Mouse (Mus musculus) splenic B cell, adult 2 months (primary cell): ENCODE measurements around the gene Minos1.

ENCODE experiments used
- DNase-seq: peaks from one replicate; pipeline ENCODE4 v3.0.0-alpha.2; 2011; ENCODE audit warnings: low read depth, low spot score
- H3K27me3 ChIP-seq: 2 replicates; pipeline ENCODE4 v1.6.1; 2012; ENCODE audit warnings: mild to moderate bottlenecking, low read length, moderate library complexity, mixed read lengths; ENCODE audit not compliant: control insufficient read depth, poor library complexity, insufficient read depth, severe bottlenecking
- H3K36me3 ChIP-seq: 2 replicates; pipeline ENCODE4 v1.6.1; 2012; ENCODE audit warnings: mild to moderate bottlenecking, low read length, moderate library complexity, mixed read lengths; ENCODE audit not compliant: control insufficient read depth, poor library complexity, insufficient read depth, severe bottlenecking

Gene Minos1

DNA sequence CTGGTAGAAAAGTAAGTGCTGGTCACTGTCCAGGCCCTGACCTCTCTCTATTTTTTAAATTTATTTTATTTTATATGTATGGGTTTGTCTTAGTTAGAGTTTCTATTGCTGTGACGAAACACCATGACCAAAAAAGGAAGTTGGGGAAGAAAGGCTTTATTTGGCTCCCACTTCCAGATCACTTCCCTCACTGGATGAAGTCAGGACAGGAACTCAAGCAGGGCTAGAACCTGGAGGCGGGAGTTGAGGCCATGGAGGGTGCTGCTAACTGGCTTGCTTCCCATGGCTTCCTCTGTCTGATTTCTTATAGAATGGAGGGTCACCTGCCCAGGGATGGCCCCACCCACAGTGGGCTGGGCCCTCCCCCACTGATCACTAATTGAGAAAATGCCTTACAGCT is 30.2 kb upstream of the Minos1 start:
- Histone ChIP-seq H3K36me3 (no peaks in the 10 kb centered on the region), H3K27me3 (no peaks in the 10 kb centered on the region)
- no peak for DNase-seq

DNA sequence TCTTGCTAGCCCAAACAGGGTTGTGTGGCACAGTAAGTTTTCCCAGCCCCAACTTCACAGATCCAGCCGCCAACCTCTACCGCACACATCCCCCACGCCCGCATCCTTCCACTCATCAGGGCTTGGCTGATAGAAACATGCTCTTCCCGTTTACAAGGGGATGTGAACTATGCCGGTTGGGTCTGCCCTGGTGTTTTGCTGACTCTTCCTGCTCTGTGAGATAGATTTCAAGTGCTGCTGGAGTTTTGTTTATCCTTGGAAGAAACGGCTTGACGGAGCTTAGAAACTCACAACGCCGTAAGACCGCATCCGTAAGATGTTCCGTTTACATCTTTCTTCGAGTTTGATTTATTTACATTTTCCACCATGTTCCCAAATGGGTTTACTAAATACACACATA is 27.4 kb upstream of the Minos1 start:
- DNase-seq = no peak
- no peaks in the 10 kb centered on the region for H3K27me3 ChIP-seq

DNA sequence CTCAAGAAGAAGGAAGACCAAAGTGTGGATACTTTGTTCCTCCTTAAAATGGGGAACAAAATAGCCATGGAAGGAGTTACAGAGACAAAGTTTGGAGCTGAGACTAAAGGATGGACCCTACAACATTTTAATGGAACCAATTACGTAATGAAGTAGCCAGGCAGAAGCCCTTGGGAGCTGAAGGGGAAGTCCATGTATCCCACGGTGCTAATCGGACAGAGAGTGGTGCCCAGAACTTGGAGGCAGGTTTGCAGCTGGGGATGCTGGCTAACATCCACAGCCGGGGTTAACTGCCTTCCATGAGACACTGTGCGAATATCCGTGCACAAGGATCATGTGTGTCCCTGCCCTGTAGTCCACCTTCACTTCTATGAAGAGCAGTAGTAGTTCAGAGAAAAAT is 25.6 kb upstream of the Minos1 start:
- H3K36me3 ChIP-seq = no peaks in the 10 kb centered on the region
- DNase-seq = no peak
- no peaks in the 10 kb centered on the region for H3K27me3 ChIP-seq

More for the DNA sequence above, 27.4 kb upstream of the Minos1 start:
- H3K36me3 ChIP-seq = no peaks in the 10 kb centered on the region

DNA sequence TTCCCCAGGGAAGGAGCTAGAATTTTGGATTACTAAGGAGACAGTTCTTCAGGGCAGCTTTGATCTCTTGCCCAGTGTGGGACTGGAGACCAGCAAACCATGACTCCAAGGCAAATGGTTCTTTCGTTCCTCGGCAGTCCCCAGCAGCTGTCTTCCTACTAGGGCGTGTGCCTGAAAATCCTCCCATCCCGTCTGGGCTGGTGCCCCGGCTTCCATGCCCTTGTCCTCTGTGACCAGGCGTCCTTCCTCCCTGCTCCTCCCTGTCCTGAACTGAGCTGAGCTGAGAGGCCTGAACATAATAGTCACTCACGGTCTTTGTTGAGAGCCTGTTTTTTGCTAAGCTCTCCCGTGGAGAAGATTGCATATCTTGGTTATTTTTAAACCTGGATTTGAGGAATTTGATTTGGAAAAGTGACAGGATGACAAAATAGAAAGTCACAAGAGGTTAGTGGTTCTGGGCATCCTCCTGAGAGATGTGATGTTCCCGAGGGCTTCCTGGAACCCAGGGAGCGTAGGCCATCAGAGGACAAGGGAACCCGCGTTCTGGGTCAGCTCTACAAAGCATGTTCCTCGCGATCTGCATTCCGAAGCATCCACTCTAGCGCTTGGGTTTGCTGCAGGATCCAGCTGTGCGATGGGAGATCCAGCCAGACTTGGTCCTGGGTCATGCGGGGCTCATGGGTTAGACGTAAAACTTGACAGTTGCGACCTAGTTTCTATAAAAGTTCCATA is 23.8 kb upstream of the Minos1 start:
- no peaks in the 10 kb centered on the region for H3K36me3 ChIP-seq
- DNase-seq = no peak

DNA sequence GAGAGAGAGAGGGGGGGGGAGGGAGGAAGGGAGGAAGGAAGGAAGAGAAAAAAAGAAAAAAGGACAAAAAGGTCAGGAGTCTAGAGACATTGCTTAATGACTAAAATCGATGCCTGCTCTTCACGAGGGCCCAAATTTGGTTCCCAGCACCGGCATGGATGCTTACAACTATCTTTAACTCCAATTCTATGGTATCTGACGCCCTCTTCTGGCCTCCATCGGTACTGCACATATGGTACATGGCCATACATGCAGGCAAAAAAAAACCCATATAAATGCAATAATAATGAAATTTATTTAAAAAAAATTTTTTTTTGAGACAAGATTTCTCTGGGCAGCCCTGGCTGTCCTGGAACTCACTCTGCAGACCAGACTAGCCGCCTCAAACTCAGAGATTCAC is 20.5 kb upstream of the Minos1 start:
- no peak for DNase-seq

More for the DNA sequence above, 23.8 kb upstream of the Minos1 start:
- no peaks in the 10 kb centered on the region for H3K27me3 ChIP-seq

DNA sequence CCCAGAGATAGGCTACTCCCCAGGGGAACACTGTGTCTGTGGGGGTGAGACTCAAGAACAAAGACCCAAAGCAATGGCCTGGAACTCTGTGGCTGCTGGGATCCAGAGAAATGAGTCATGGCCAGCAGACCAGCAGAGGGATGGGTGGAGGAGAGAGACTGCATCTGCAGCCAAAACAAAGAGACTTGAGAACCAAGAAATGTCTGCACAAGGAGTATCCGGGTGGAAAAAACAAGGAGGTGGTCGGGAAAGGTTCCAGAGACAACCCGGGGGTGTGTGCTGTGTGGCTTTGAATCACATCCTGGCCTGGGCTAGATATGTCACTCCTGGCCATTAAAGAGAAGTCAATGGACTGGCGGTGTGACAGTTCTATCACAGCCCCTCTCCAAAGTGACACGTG is 15.8 kb upstream of the Minos1 start:
- no peak for DNase-seq
- Histone ChIP-seq H3K36me3 (no peaks in the 10 kb centered on the region), H3K27me3 (no peaks in the 10 kb centered on the region)

More for the DNA sequence above, 20.5 kb upstream of the Minos1 start:
- Histone ChIP-seq H3K27me3 (no peaks in the 10 kb centered on the region), H3K36me3 (no peaks in the 10 kb centered on the region)

DNA sequence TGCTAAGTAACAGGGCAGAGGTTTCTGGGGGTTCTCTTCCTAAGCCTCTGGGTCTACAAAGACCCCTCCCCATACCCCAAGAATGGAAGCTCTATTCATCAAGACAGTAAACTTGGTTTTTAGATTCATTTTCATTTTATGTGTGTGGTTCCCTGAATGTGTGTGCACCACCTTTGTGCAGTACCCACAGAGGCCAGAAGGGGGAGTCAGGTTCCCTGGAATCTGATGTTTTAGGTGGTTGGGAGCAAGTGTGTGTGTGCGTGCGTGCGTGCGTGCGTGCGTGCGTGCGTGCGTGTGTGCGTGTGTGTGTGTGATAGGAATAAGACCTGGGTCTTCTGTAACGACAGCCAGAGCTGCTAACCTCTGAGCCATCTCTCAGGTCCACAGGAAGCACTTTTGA is 14.2 kb upstream of the Minos1 start:
- peak; percentile 53 for DNase-seq
- Histone ChIP-seq H3K36me3 (no peaks in the 10 kb centered on the region), H3K27me3 (no peaks in the 10 kb centered on the region)

DNA sequence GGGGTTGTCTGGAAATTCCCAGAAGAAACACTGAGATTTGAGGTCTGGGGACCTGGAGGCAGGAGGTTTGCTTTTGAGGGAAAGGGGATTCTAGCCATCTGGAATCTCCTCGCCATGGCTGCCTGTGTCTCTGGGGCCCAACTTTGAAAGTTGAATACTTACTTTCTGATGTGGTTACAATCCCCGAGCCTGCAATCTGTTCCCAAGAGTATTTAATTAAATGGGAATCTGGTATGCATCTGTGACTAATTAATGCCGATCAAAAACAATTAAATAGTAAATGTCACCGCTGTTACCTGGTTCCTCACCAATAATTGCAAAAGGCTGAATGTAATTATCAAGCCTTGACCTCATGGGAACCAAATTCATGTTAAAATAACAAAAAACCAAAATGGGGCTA is 13.7 kb upstream of the Minos1 start:
- Histone ChIP-seq H3K36me3 (no peaks in the 10 kb centered on the region), H3K27me3 (no peaks in the 10 kb centered on the region)
- no peak for DNase-seq

DNA sequence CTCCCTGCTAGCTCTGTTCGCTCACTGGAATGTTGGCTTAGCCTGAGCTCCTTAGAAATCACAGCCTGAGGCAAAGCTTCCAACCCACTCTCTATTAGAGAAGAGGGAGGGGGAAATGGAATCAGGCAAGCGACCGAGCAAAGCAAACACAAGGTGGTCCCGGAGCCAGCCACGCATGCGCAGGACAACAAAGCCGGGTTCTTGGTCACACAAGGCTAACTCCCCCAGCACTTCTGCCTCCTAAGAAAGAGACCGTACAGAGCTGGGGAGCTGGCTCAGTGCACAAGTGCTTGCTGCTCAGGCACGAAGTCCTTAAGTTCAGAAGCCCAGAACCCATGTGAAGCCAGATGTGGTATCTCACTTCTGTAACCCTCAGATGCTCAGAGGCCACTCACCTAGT is 12.1 kb upstream of the Minos1 start:
- DNase-seq = no peak
- Histone ChIP-seq H3K36me3 (no peaks in the 10 kb centered on the region), H3K27me3 (no peaks in the 10 kb centered on the region)

DNA sequence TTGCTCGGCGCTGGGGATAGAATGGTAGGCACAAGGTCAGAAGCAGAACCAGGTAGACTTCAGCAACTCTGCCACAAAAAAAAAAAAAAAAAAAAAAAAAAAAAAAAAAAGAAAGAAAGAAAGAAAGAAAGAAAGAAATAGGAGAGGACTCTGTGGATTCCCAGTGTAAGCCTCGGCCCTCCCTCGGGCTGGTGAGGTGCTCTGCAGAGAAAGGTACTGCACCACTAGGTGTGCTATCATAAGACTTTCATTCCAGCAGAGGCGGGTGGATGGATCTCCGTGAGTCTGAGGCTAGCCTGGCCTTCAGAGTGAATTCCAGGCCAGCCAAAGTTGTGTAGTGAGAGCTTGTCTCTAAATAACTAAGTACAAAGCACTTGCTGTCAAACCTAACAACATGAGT is 10.9 kb upstream of the Minos1 start:
- no peaks in the 10 kb centered on the region for H3K36me3 ChIP-seq
- DNase-seq = peak; percentile 25
- no peaks in the 10 kb centered on the region for H3K27me3 ChIP-seq

DNA sequence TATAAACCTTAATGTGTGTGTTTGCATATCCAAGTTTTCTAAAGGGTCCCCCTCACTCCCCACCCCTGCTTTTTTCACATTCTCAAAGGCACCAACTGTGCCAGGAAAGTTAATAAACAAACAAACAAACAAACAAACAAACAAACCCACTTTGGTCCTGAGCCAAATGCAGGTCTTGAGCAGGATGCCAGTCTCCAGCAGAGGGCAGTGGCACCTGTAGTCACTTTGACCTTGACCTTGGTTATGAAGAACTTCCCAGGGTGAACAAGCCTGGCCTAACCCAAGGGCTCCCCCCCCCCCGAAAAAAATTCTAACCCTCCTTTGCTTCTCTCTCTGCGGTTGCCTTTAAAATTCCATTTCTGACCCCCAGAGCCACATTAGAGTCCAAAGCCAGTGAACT is 9.4 kb upstream of the Minos1 start:
- DNase-seq = peak; percentile 65
- H3K27me3 ChIP-seq = no peaks in the 10 kb centered on the region
- no peaks in the 10 kb centered on the region for H3K36me3 ChIP-seq

DNA sequence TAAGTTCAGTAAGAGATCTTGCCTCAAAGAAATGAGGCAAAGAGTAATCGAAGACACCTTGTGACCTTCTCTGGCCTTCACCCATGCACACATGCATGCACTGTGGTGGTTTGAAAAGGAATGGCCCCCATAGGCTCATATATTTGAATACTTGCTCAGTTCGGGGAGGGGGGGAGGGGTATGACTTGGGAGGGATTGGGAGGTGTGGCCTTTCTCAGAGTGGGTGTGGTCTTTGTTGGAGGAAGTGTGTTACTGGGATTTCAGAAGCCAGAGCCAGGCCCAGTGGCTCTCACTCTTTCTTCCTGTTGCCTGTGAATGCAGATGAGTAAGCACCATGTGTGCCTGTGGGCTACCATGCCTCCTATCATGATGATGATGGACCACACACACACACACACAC is 5.1 kb upstream of the Minos1 start:
- H3K27me3 ChIP-seq = no peaks in the 10 kb centered on the region

DNA sequence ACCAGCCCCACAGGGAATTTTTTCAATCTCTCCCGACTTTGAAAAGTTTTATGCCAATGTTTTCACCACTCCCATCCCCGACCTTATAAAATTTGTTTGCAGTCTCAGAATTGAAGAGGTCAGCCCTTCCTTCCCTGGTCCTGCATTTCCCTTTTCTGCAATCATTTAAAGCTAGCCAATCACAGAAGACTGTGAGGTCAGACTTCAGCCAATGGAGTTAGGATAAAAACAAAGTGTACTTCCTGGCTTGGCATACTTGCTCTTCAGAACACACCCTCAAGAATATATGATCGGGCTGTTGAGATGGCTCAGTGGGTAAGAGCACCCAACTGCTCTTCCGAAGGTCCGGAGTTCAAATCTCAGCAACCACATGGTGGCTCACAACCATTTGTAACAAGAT is 2.2 kb upstream of the Minos1 start:
- Histone ChIP-seq H3K27me3 (no peaks in the 10 kb centered on the region), H3K36me3 (no peaks in the 10 kb centered on the region)
- DNase-seq = no peak

More for the DNA sequence above, 5.1 kb upstream of the Minos1 start:
- no peak for DNase-seq
- H3K36me3 ChIP-seq = no peaks in the 10 kb centered on the region

DNA sequence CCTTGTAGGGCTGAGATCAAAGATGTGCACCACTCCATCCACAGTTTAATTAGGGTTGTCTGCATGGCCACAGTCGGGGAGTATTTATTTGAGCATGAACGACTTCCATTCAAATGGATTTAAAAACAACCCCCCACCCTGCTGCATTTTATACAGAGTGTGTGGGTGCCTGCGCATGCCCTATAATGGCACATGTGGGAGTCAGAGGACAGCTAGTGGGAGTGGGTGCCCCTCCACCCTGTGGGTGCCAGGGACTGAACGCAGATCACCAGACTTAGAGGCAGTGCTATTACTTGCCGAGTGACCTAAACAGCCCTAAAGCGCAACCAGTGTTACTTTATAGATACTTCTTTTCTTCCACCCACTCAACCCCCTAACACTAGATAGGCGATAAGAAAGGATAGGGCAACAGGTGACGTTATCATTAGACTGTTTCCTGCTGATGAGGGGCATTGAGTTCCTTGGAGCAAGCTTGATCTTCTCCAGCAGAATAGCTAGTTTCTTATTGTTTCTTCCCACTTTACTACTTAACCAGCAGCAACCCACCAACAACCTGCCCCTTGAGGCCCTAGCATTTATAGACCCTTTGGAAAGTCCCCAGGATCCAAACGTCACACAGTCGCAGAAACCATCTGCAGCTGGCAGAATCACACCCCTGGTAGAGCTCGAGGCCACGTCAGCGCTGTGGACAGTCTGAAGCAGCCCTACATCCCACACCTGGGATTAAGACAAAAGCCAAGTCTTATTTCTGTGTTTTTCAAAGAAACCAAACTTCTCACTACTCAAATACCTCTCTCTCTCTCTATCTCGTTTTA is 1.2 kb upstream of the Minos1 start:
- no peaks in the 10 kb centered on the region for H3K36me3 ChIP-seq
- no peaks in the 10 kb centered on the region for H3K27me3 ChIP-seq
- DNase-seq = no peak

DNA sequence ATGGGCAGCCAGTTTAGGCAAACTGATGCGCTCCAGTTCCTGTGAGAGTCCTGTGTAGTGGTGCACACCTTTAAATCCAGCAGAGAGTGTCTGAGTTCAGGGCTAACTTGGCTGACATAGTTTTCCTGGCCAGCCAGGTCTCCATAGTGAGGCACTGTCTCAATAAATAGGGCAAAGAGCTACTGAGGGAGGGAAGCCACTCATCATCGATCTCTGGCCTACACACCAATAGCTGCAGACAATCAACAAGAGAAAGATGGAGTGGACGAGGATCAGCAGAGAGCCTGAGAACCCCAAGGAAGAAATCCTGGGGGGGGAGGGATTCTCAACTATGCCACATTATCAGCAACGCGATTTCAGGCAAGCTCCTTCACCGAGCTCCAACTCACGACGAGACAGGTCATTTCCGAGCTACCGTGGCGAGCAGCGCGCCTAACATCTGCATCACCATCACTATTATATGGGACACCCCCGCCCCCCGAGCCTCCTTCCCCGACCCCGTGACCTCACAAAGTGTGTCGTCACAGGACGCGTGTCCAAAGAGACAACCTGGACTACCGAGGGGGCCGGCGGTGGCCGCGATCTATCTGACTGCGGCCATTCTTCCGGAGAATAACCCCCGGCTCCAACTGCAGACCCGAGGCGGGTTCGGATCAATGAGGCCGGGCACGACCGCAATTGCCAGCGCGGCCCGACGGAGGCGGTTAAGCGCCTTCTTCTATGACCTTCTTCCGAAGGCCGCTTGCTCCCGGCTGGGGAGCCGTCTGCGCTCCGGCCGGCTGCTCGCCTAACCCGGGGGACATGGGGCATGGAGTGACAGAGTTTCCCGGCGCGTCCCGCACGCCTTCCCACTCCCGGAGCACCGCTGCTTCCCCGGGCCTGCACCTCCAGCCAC is 860 bp downstream of the Minos1 start:
- Histone ChIP-seq H3K36me3 (no peaks in the 10 kb centered on the region), H3K27me3 (no peaks in the 10 kb centered on the region)
- DNase-seq = peak; percentile 65
